Mouse (Mus musculus): ENCODE measurements around the gene Cd1d1. TPM values are rescaled to one million over a fixed set of nuclear protein-coding genes. Genes with fewer than 3 reads are reported as not detected.

Cd1d1 gene
- total RNA-seq, 2 experiments from 2014 or later = 61.2 to 336 TPM

- no peak for DNase-seq
These were observed 37.9 kb downstream of the Cd1d1 start for GRCm38 (mm10) chr3:86961395-86961669.

DNA sequence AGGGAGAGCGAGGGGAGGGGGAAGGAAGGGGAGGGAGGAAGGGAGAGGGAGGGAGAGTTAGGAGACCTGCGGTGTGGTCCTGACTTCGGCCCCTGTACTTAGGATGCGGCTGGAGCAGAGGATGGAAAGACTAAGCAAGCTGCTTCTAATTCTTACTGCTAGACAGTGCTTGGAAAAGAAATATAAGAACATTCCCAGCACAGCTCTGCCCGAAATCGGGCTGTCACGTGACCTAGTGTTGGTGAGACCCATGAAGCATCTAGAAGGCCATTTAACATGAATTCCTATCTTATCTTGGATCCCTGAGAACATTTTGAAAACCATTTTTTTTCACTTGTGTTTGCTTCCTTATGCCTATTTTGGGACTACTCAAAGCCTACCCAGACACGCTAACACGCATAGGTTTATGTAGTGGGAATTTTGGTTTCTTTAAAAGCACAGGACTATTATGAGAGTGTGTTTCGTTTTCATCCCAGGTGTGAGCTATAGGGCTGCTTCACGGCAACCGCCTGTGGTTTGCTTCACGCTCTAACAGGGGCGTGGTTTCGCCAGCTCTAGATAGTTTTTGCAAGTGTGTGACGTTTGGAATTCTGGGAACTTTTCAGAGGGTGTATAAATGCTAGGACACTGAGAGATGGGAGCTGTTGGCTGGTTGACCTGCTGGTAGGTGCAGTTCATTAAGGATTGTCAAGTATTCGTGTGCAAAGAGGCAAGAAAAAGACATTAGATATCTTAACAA is 38.4 kb downstream of the Cd1d1 start:
- DNase-seq = no peak

GRCm38 (mm10) chr3:86959088-86959487 is 40.2 kb downstream of the Cd1d1 start:
- no peak for DNase-seq

GRCm38 (mm10) chr3:86955376-86955775 is 43.9 kb downstream of the Cd1d1 start:
- DNase-seq = no peak

DNA sequence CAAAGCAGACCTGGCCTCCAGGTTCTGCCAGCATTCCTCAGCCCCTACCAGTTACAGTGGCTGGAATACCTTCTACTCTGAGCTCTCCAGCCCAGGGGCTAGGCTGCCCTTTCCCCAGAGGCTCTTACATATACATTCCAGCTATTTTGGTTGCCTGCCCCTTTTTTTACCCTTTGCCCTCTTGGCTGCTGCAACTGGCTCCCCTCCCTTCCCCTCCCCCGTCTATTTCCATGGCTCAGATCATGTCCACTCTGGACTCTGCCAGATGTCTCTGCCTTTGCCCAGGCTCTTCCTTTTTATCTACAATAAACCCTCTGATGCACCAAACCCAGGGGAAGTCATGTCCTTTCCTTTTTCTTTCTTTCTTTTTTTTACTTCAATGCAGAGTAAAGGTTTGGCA is 44.7 kb downstream of the Cd1d1 start:
- no peak for DNase-seq

DNA sequence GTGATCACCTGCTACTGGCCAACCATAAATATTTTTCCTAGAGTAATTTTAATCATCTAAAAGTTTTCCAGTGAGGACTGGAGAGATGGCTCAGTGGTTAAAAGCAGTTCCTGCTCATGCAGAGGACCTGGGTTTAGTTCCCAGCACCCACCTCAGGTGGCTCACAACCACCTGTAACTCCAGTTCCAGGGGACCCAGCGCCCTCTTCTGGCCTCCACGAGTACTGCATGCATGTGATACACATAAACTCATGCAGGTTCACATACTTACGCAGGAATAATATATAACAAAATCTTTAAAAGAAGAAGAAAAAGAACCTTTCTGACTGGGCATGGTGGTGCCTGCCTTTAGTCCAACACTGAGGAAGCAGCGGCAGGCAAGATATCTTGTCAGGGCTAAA is 45.4 kb downstream of the Cd1d1 start:
- DNase-seq = no peak

- no peak for DNase-seq
These were observed 48.6 kb downstream of the Cd1d1 start for GRCm38 (mm10) chr3:86950652-86951051.

Other genes starting within 250 kb of the Cd1d1 start
- gene Dclk2, start 78.6 kb downstream of the Cd1d1 start, total RNA-seq (2021) = 1 to 10 TPM; 5.9 to 6.1 TPM
- gene Kirrel, start 175.3 kb upstream of the Cd1d1 start, total RNA-seq (2021) = 10 to 100 TPM; 17.9 to 22.3 TPM